Mouse (Mus musculus): ENCODE results near the gene Fosb. TPM values are rescaled to one million over a fixed set of nuclear protein-coding genes. Genes with fewer than 3 reads are reported as not detected.

Gene Fosb
- polyA plus RNA-seq, 1 experiment from 2014 or later, result not detected

DNA sequence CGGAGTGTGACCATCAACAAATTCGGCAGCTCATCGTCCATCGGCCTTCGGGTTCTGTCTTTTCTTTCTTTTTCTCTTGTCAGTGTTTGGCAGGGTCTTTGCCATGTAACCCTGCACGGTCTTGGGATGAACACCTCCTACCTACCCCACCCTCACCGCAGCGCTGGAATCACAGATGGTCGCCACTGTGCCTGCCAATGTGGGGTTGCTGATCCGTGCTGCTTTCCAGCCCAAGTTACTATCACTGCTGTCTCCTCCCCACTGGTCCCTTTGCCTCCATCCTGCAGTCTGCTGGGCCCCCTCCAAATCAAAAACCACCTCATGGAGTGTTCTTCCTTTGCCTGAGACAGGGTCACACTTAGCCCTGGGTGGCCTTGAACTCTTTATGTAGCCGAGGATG lies 14.4 kb upstream of the Fosb start:
- H3K4me2 ChIP-seq (ENCODE audit: low read depth, low read length), result no peak overlapping the region
- H3K9ac ChIP-seq (replicated peaks; ENCODE audit: low read depth, low read length), result no peak overlapping the region
- H3K4me1 ChIP-seq (ENCODE audit: control insufficient read depth, insufficient read depth, low read length), result peaks cover 18% of the 10 kb centered on the region
- no peak overlapping the region for H3K4me3 ChIP-seq (ENCODE audit: low read depth, low read length)
- H3K27me3 ChIP-seq (ENCODE audit: control insufficient read depth, insufficient read depth, low read length), result no peaks in the 10 kb centered on the region
- 91% methylated on average over 11 of the region's 11 CpGs for WGBS
- ATAC-seq (ENCODE audit: low read depth), result no peak
- no peak overlapping the region for H3K27ac ChIP-seq (ENCODE audit: low read depth, low read length)
- H3K9me3 ChIP-seq (ENCODE audit: control insufficient read depth, low read length), result no peaks in the 10 kb centered on the region
- no peaks in the 10 kb centered on the region for H3K36me3 ChIP-seq (ENCODE audit: control insufficient read depth, insufficient read depth, low read length)

GRCm38 (mm10) chr7:19322489-19322888 lies 12.6 kb upstream of the Fosb start:
- peaks cover 18% of the 10 kb centered on the region for H3K4me1 ChIP-seq (ENCODE audit: control insufficient read depth, insufficient read depth, low read length)
- no peak overlapping the region for H3K27ac ChIP-seq (ENCODE audit: low read depth, low read length)
- no peak overlapping the region for H3K4me3 ChIP-seq (ENCODE audit: low read depth, low read length)
- no peaks in the 10 kb centered on the region for H3K27me3 ChIP-seq (ENCODE audit: control insufficient read depth, insufficient read depth, low read length)
- no peak overlapping the region for H3K9ac ChIP-seq (replicated peaks; ENCODE audit: low read depth, low read length)
- H3K9me3 ChIP-seq (ENCODE audit: control insufficient read depth, low read length), result no peaks in the 10 kb centered on the region
- no peak overlapping the region for H3K4me2 ChIP-seq (ENCODE audit: low read depth, low read length)
- no peak for ATAC-seq (ENCODE audit: low read depth)
- no peaks in the 10 kb centered on the region for H3K36me3 ChIP-seq (ENCODE audit: control insufficient read depth, insufficient read depth, low read length)
- 61% methylated on average over 9 of the region's 9 CpGs for WGBS

GRCm38 (mm10) chr7:19321464-19321863 lies 11.6 kb upstream of the Fosb start:
- Histone ChIP-seq H3K4me1 (ENCODE audit: control insufficient read depth, insufficient read depth, low read length) (peaks cover 10% of the 10 kb centered on the region), H3K4me2 (ENCODE audit: low read depth, low read length) (no peak overlapping the region), H3K9me3 (ENCODE audit: control insufficient read depth, low read length) (no peaks in the 10 kb centered on the region), H3K27me3 (ENCODE audit: control insufficient read depth, insufficient read depth, low read length) (no peaks in the 10 kb centered on the region), H3K36me3 (ENCODE audit: control insufficient read depth, insufficient read depth, low read length) (no peaks in the 10 kb centered on the region), H3K27ac (ENCODE audit: low read depth, low read length) (no peak overlapping the region), H3K9ac (replicated peaks; ENCODE audit: low read depth, low read length) (no peak overlapping the region), H3K4me3 (ENCODE audit: low read depth, low read length) (no peak overlapping the region)
- ATAC-seq (ENCODE audit: low read depth), result no peak
- 68% methylated on average over 5 of the region's 5 CpGs for WGBS

GRCm38 (mm10) chr7:19320637-19321036 lies 10.8 kb upstream of the Fosb start:
- H3K4me2 ChIP-seq (ENCODE audit: low read depth, low read length), result peak overlapping the region; percentile 85; the same call in 1 of the 2 replicates
- H3K9ac ChIP-seq (replicated peaks; ENCODE audit: low read depth, low read length), result no peak overlapping the region
- no peak overlapping the region for H3K27ac ChIP-seq (ENCODE audit: low read depth, low read length)
- H3K27me3 ChIP-seq (ENCODE audit: control insufficient read depth, insufficient read depth, low read length), result no peaks in the 10 kb centered on the region
- H3K9me3 ChIP-seq (ENCODE audit: control insufficient read depth, low read length), result no peaks in the 10 kb centered on the region
- H3K4me3 ChIP-seq (ENCODE audit: low read depth, low read length), result peak overlapping the region; percentile 34; the same call in 1 of the 2 replicates
- WGBS, result 40% methylated on average over 7 of the region's 7 CpGs
- ATAC-seq (ENCODE audit: low read depth), result no peak
- H3K4me1 ChIP-seq (ENCODE audit: control insufficient read depth, insufficient read depth, low read length), result peaks cover 9% of the 10 kb centered on the region; the same call in 1 of the 2 replicates
- no peaks in the 10 kb centered on the region for H3K36me3 ChIP-seq (ENCODE audit: control insufficient read depth, insufficient read depth, low read length)

DNA sequence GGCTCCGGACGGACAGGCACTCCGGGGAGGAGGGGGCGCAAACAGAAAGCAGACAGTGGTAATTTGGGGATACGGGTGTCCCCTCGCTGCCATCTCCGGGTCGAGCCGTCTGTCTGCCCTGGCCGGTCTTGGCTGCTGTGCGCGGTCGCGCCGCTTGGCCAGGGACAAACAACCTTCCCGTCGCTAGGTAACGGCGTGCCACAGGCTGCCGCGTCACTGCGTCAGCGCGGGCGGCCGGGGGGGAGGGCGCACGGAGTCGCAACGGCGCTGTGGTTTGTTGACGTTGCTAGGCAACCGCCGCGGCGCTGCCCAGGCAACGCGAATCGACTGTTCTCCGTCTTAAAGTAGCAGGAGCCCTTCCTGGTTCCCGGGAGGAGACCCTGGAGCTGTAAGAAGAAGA lies 10.1 kb upstream of the Fosb start:
- no peak overlapping the region for H3K27ac ChIP-seq (ENCODE audit: low read depth, low read length)
- H3K4me2 ChIP-seq (ENCODE audit: low read depth, low read length), result peak overlapping the region; percentile 85
- H3K4me1 ChIP-seq (ENCODE audit: control insufficient read depth, insufficient read depth, low read length), result peaks cover 9% of the 10 kb centered on the region; the same call in 1 of the 2 replicates
- H3K9ac ChIP-seq (replicated peaks; ENCODE audit: low read depth, low read length), result peak overlapping the region; percentile 42; the same call in 1 of the 2 replicates
- no peaks in the 10 kb centered on the region for H3K36me3 ChIP-seq (ENCODE audit: control insufficient read depth, insufficient read depth, low read length)
- under 1% methylated on average over 41 of the region's 41 CpGs for WGBS
- no peaks in the 10 kb centered on the region for H3K9me3 ChIP-seq (ENCODE audit: control insufficient read depth, low read length)
- no peaks in the 10 kb centered on the region for H3K27me3 ChIP-seq (ENCODE audit: control insufficient read depth, insufficient read depth, low read length)
- peak overlapping the region; percentile 34 for H3K4me3 ChIP-seq (ENCODE audit: low read depth, low read length)
- peak; percentile 96 for ATAC-seq (ENCODE audit: low read depth)

GRCm38 (mm10) chr7:19319458-19319857 lies 9.6 kb upstream of the Fosb start:
- Histone ChIP-seq H3K4me3 (ENCODE audit: low read depth, low read length) (peak overlapping the region; percentile 34), H3K9me3 (ENCODE audit: control insufficient read depth, low read length) (no peaks in the 10 kb centered on the region), H3K36me3 (ENCODE audit: control insufficient read depth, insufficient read depth, low read length) (no peaks in the 10 kb centered on the region), H3K27me3 (ENCODE audit: control insufficient read depth, insufficient read depth, low read length) (no peaks in the 10 kb centered on the region), H3K9ac (replicated peaks; ENCODE audit: low read depth, low read length) (peak overlapping the region; percentile 42; the same call in 1 of the 2 replicates), H3K27ac (ENCODE audit: low read depth, low read length) (no peak overlapping the region), H3K4me1 (ENCODE audit: control insufficient read depth, insufficient read depth, low read length) (peaks cover 9% of the 10 kb centered on the region; the same call in 1 of the 2 replicates), H3K4me2 (ENCODE audit: low read depth, low read length) (peak overlapping the region; percentile 85)
- 21% methylated on average over 9 of the region's 9 CpGs for WGBS
- peak; percentile 81 for ATAC-seq (ENCODE audit: low read depth)

DNA sequence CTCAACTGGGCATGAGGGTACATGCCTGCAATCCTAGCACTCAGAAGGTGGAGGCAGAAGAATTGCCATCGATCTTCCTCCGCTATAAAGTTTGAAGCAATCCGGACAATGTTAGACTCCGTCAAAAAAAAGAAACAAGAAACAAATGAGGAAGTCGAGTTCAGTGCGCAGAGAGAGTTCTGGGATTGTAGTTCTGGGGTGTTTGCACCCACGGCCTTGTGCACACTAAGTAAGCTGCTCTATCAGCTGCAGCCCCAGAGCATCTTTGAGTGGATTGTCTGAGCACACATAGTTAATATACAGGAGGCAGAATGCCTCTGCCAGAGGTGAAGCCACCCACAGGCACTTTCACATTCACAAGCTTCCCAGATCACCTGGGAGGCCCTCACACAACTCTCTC lies 8.8 kb upstream of the Fosb start:
- H3K9ac ChIP-seq (replicated peaks; ENCODE audit: low read depth, low read length), result no peak overlapping the region
- H3K36me3 ChIP-seq (ENCODE audit: control insufficient read depth, insufficient read depth, low read length), result no peaks in the 10 kb centered on the region
- H3K4me2 ChIP-seq (ENCODE audit: low read depth, low read length), result no peak overlapping the region
- peaks cover 9% of the 10 kb centered on the region; the same call in 1 of the 2 replicates for H3K4me1 ChIP-seq (ENCODE audit: control insufficient read depth, insufficient read depth, low read length)
- no peak overlapping the region for H3K27ac ChIP-seq (ENCODE audit: low read depth, low read length)
- no peaks in the 10 kb centered on the region for H3K9me3 ChIP-seq (ENCODE audit: control insufficient read depth, low read length)
- H3K4me3 ChIP-seq (ENCODE audit: low read depth, low read length), result no peak overlapping the region
- H3K27me3 ChIP-seq (ENCODE audit: control insufficient read depth, insufficient read depth, low read length), result no peaks in the 10 kb centered on the region
- WGBS, result 81% methylated on average over 7 of the region's 7 CpGs
- ATAC-seq (ENCODE audit: low read depth), result no peak

DNA sequence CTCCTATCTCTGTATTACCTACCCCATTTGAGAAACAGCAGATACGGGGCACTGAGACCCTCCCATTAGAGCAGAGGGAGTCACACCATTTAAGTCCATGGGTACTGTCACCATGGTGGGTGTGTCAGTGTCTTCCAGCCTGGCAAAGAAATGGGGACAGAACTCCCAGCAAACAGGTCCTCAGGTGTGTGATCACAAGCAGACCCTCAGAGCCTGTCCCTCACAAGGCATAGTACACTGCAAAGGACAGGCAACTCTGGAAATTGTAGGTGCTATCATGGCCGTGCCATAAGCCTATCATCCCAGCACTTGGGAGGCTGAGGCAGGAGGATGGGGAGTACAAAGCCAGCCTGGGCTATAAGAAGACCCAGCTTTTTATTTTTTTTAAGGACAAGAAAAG lies 8.3 kb upstream of the Fosb start:
- peaks cover 9% of the 10 kb centered on the region; the same call in 1 of the 2 replicates for H3K4me1 ChIP-seq (ENCODE audit: control insufficient read depth, insufficient read depth, low read length)
- no peak for ATAC-seq (ENCODE audit: low read depth)
- no peak overlapping the region for H3K27ac ChIP-seq (ENCODE audit: low read depth, low read length)
- no peak overlapping the region for H3K9ac ChIP-seq (replicated peaks; ENCODE audit: low read depth, low read length)
- H3K4me3 ChIP-seq (ENCODE audit: low read depth, low read length), result no peak overlapping the region
- H3K27me3 ChIP-seq (ENCODE audit: control insufficient read depth, insufficient read depth, low read length), result no peaks in the 10 kb centered on the region
- 73% methylated on average over 2 of the region's 2 CpGs for WGBS
- no peaks in the 10 kb centered on the region for H3K36me3 ChIP-seq (ENCODE audit: control insufficient read depth, insufficient read depth, low read length)
- H3K9me3 ChIP-seq (ENCODE audit: control insufficient read depth, low read length), result no peaks in the 10 kb centered on the region
- no peak overlapping the region for H3K4me2 ChIP-seq (ENCODE audit: low read depth, low read length)

DNA sequence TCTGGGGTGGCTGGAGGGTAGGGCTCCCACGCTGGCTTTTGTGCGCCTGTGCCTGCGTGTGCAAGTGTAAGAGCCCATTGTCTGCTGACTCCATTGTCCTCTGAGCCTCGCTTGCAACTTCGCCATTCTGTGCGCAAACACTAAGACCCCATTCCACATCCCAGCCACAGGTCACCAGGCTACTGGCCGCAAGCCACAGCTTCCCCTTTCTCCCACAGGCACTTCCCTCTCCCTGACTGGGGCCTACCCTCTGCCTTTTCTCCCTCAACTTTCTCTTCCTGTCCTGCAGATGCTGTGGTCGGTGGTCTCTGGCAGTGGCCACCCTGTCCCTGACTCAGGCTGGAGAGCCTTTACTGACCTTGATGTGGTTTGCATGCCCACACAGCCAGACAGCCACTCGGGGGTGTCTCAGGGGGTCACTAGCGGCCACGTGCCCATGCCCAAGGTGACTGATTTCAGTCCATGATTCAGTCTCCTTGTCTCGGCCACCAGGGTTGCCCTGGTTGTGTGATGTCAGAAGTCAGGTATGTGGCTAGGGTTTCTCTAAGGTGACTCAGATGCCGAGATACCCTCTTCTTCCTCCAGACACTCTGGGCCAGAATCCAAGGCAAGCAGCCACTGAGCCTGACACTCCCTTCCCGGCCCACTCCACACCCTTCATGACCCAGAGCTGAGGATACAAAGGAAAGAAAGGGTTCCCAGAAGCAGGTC lies 6.8 kb upstream of the Fosb start:
- Histone ChIP-seq H3K4me1 (ENCODE audit: control insufficient read depth, insufficient read depth, low read length) (peaks cover 9% of the 10 kb centered on the region; the same call in 1 of the 2 replicates), H3K4me3 (ENCODE audit: low read depth, low read length) (no peak overlapping the region), H3K4me2 (ENCODE audit: low read depth, low read length) (no peak overlapping the region), H3K27ac (ENCODE audit: low read depth, low read length) (no peak overlapping the region), H3K36me3 (ENCODE audit: control insufficient read depth, insufficient read depth, low read length) (no peaks in the 10 kb centered on the region), H3K9me3 (ENCODE audit: control insufficient read depth, low read length) (no peaks in the 10 kb centered on the region), H3K27me3 (ENCODE audit: control insufficient read depth, insufficient read depth, low read length) (no peaks in the 10 kb centered on the region), H3K9ac (replicated peaks; ENCODE audit: low read depth, low read length) (no peak overlapping the region)
- 46% methylated on average over 14 of the region's 14 CpGs for WGBS
- ATAC-seq (ENCODE audit: low read depth), result no peak
